Mouse (Mus musculus) kidney, adult 2 months (tissue): ENCODE data around the gene 1700061G19Rik.

ENCODE experiments used
- CTCF ChIP-seq: fragments of 200-500 bp; conservative IDR thresholded peaks from 2 replicates; pipeline ENCODE4 v1.5.1; 2011; ENCODE audit warnings: low read depth, mild to moderate bottlenecking, control low read depth, low read length, moderate library complexity, mixed read lengths; ENCODE audit not compliant: insufficient read depth, insufficient read length
- POLR2A ChIP-seq: fragments of 200-500 bp; IDR thresholded peaks from one replicate; pipeline ENCODE4 v1.6.1; 2011; ENCODE audit warnings: low read depth, low read length, control low read depth

- no peak for TF ChIP-seq POLR2A
- TF ChIP-seq CTCF: no peak
Measured at GRCm38 (mm10) chr17:56851167-56851566, 24.1 kb upstream of the 1700061G19Rik start.
